Mouse (Mus musculus) forebrain, embryonic 15.5 days (tissue): ENCODE data around the gene Zfp609. TPM values are rescaled to one million over a fixed set of nuclear protein-coding genes. Genes with fewer than 3 reads are reported as not detected.
"Not testable (repeated sequence)": the region's sequence is repeated elsewhere in the genome, so short reads cannot be mapped to it uniquely, and the experiment has no call there.

ENCODE experiments used
- ATAC-seq: fragments of 200-750 bp; cut with Nextera tagmentation; replicated peaks from 2 replicates; pipeline ENCODE4 v1.8.0; 2017; ENCODE audit warnings: mild to moderate bottlenecking, moderate TSS enrichment, moderate library complexity
- H3K27ac ChIP-seq: fragments of 300-500 bp; sonication (generic); replicated peaks from 2 replicates; pipeline ENCODE4 v1.5.1; 2015; ENCODE audit warnings: mild to moderate bottlenecking, inconsistent platforms
- H3K27me3 ChIP-seq: fragments of 300-500 bp; sonication (generic); 2 replicates; pipeline ENCODE4 v1.6.1; 2015; ENCODE audit warnings: inconsistent platforms
- H3K36me3 ChIP-seq: fragments of 300-500 bp; sonication (generic); 2 replicates; pipeline ENCODE4 v1.6.1; 2015; ENCODE audit warnings: mild to moderate bottlenecking, inconsistent platforms
- H3K4me1 ChIP-seq: fragments of 300-500 bp; sonication (generic); 2 replicates; pipeline ENCODE4 v1.6.1; 2015; ENCODE audit warnings: inconsistent platforms
- H3K4me2 ChIP-seq: fragments of 300-500 bp; sonication (generic); replicated peaks from 2 replicates; pipeline ENCODE4 v1.6.1; 2015; ENCODE audit warnings: mild to moderate bottlenecking, inconsistent platforms
- H3K4me3 ChIP-seq: fragments of 300-500 bp; sonication (generic); 2 replicates; pipeline ENCODE4 v1.5.1; 2015; ENCODE audit warnings: mild to moderate bottlenecking, inconsistent platforms
- H3K9ac ChIP-seq: fragments of 300-500 bp; sonication (generic); replicated peaks from 2 replicates; pipeline ENCODE4 v1.6.1; 2015; ENCODE audit warnings: mild to moderate bottlenecking, inconsistent platforms
- H3K9me3 ChIP-seq: fragments of 300-500 bp; sonication (generic); 2 replicates; pipeline ENCODE4 v1.6.1; 2016; ENCODE audit warnings: inconsistent platforms
- WGBS: fragments of 180-500 bp; shearing (Covaris S2); methylation state at CpG from one replicate; pipeline ENCODE4 v1.1.7; 2015; ENCODE audit warnings: mixed read lengths; 5-methylcytosine and 5-hydroxymethylcytosine counted together
- polyA plus RNA-seq: library from polyadenylated mRNA; unstranded; fragments of >200 nt; fragmentation: Nextera tagmentation; extraction: Ambion mirVana; gene quantifications from 2 replicates; pipeline ENCODE4 v1.2.1, GENCODE M21; 2015

The Zfp609 gene
- polyA plus RNA-seq, 1 experiment from 2014 or later: 8.9 TPM

GRCm38 (mm10) chr9:65700504-65700903 is 126.9 kb downstream of the Zfp609 start:
- Histone ChIP-seq H3K9ac (no peak overlapping the region), H3K9me3 (no peaks in the 10 kb centered on the region), H3K27me3 (no peaks in the 10 kb centered on the region), H3K27ac (no peak overlapping the region), H3K4me1 (peaks cover 6% of the 10 kb centered on the region), H3K4me3 (no peak overlapping the region), H3K36me3 (peaks cover 74% of the 10 kb centered on the region), H3K4me2 (no peak overlapping the region)
- 85% methylated on average over 6 of the region's 6 CpGs for WGBS
- no peak for ATAC-seq

GRCm38 (mm10) chr9:65697992-65698391 is 129.4 kb downstream of the Zfp609 start:
- no peak overlapping the region for H3K27ac ChIP-seq
- H3K4me3 ChIP-seq: no peak overlapping the region
- H3K9me3 ChIP-seq: no peaks in the 10 kb centered on the region
- no peak overlapping the region for H3K4me2 ChIP-seq
- ATAC-seq: no peak
- H3K9ac ChIP-seq: no peak overlapping the region
- H3K27me3 ChIP-seq: no peaks in the 10 kb centered on the region
- H3K36me3 ChIP-seq: peaks cover 73% of the 10 kb centered on the region
- H3K4me1 ChIP-seq: peaks cover 18% of the 10 kb centered on the region

- ATAC-seq: no peak
- Histone ChIP-seq H3K4me3 (no peak overlapping the region), H3K4me2 (no peak overlapping the region), H3K4me1 (peaks cover 23% of the 10 kb centered on the region), H3K36me3 (peaks cover 66% of the 10 kb centered on the region), H3K9me3 (no peaks in the 10 kb centered on the region), H3K9ac (no peak overlapping the region), H3K27me3 (no peaks in the 10 kb centered on the region), H3K27ac (no peak overlapping the region)
- 90% methylated on average over 7 of the region's 7 CpGs for WGBS
Measured at GRCm38 (mm10) chr9:65697356-65697755, 130.0 kb downstream of the Zfp609 start.

- Histone ChIP-seq H3K4me1 (peaks cover 27% of the 10 kb centered on the region), H3K27ac (peak overlapping the region; percentile 25; the same call in 1 of the 2 replicates), H3K36me3 (peaks cover 62% of the 10 kb centered on the region), H3K4me3 (no peak overlapping the region), H3K4me2 (no peak overlapping the region), H3K9me3 (no peaks in the 10 kb centered on the region), H3K9ac (no peak overlapping the region), H3K27me3 (no peaks in the 10 kb centered on the region)
- no peak for ATAC-seq
Measured at GRCm38 (mm10) chr9:65696337-65696736, 131.0 kb downstream of the Zfp609 start.

- no peaks in the 10 kb centered on the region for H3K9me3 ChIP-seq
- WGBS: 53% methylated on average over 3 of the region's 3 CpGs
- no peak overlapping the region for H3K4me3 ChIP-seq
- H3K27ac ChIP-seq: peak overlapping the region; percentile 25; the same call in 1 of the 2 replicates
- peaks cover 58% of the 10 kb centered on the region for H3K36me3 ChIP-seq
- no peaks in the 10 kb centered on the region for H3K27me3 ChIP-seq
- no peak overlapping the region for H3K4me2 ChIP-seq
- H3K9ac ChIP-seq: no peak overlapping the region
- H3K4me1 ChIP-seq: peaks cover 27% of the 10 kb centered on the region
- ATAC-seq: peak; percentile 27; the same call in 1 of the 2 replicates
Measured at GRCm38 (mm10) chr9:65695646-65696045, 131.7 kb downstream of the Zfp609 start.

GRCm38 (mm10) chr9:65692959-65693603 is 134.3 kb downstream of the Zfp609 start:
- Histone ChIP-seq H3K4me3 (no peak overlapping the region), H3K4me2 (no peak overlapping the region), H3K27me3 (no peaks in the 10 kb centered on the region), H3K9ac (no peak overlapping the region), H3K4me1 (peaks cover 27% of the 10 kb centered on the region), H3K27ac (peak overlapping the region; percentile 64), H3K9me3 (no peaks in the 10 kb centered on the region), H3K36me3 (peaks cover 49% of the 10 kb centered on the region)
- 28% methylated on average over 5 of the region's 5 CpGs for WGBS
- ATAC-seq: peak; percentile 23; the same call in 1 of the 2 replicates

- ATAC-seq: no peak
- Histone ChIP-seq H3K36me3 (peaks cover 51% of the 10 kb centered on the region), H3K4me3 (no peak overlapping the region), H3K27me3 (no peaks in the 10 kb centered on the region), H3K27ac (peak overlapping the region; percentile 52; the same call in 1 of the 2 replicates), H3K4me1 (peaks cover 27% of the 10 kb centered on the region), H3K4me2 (no peak overlapping the region), H3K9ac (no peak overlapping the region), H3K9me3 (no peaks in the 10 kb centered on the region)
- WGBS: 16% methylated on average over 3 of the region's 3 CpGs
Measured at GRCm38 (mm10) chr9:65692466-65692865, 134.9 kb downstream of the Zfp609 start.

- not testable (repeated sequence) for H3K27ac ChIP-seq, H3K9ac ChIP-seq, H3K27me3 ChIP-seq, ATAC-seq, H3K4me2 ChIP-seq, H3K4me3 ChIP-seq, H3K9me3 ChIP-seq
- peaks cover 23% of the 10 kb centered on the region for H3K4me1 ChIP-seq
- peaks cover 39% of the 10 kb centered on the region for H3K36me3 ChIP-seq
- WGBS: 71% methylated on average over 2 of the region's 2 CpGs
Measured at GRCm38 (mm10) chr9:65689869-65690268, 137.5 kb downstream of the Zfp609 start.

- ATAC-seq: no peak
- H3K27ac ChIP-seq: no peak overlapping the region
- no peak overlapping the region for H3K9ac ChIP-seq
- no peaks in the 10 kb centered on the region for H3K9me3 ChIP-seq
- WGBS: 92% methylated on average over 2 of the region's 2 CpGs
- H3K4me3 ChIP-seq: no peak overlapping the region
- H3K4me2 ChIP-seq: no peak overlapping the region
- no peaks in the 10 kb centered on the region for H3K27me3 ChIP-seq
- H3K36me3 ChIP-seq: peaks cover 23% of the 10 kb centered on the region
- H3K4me1 ChIP-seq: peaks cover 39% of the 10 kb centered on the region
Measured at GRCm38 (mm10) chr9:65684704-65685103, 142.7 kb downstream of the Zfp609 start.

GRCm38 (mm10) chr9:65682994-65683393 is 144.4 kb downstream of the Zfp609 start:
- Histone ChIP-seq H3K4me2 (no peak overlapping the region), H3K27me3 (no peaks in the 10 kb centered on the region), H3K4me3 (no peak overlapping the region), H3K9ac (no peak overlapping the region), H3K27ac (no peak overlapping the region), H3K36me3 (peaks cover 13% of the 10 kb centered on the region), H3K4me1 (peaks cover 56% of the 10 kb centered on the region), H3K9me3 (no peaks in the 10 kb centered on the region)
- no peak for ATAC-seq
- 73% methylated on average over 1 of the region's 1 CpGs for WGBS

GRCm38 (mm10) chr9:65682183-65682582 is 145.2 kb downstream of the Zfp609 start:
- WGBS: 93% methylated on average over 3 of the region's 3 CpGs
- H3K9ac ChIP-seq: no peak overlapping the region
- H3K9me3 ChIP-seq: no peaks in the 10 kb centered on the region
- no peak overlapping the region for H3K4me3 ChIP-seq
- H3K27me3 ChIP-seq: no peaks in the 10 kb centered on the region
- no peak overlapping the region for H3K27ac ChIP-seq
- peaks cover 6% of the 10 kb centered on the region for H3K36me3 ChIP-seq
- H3K4me2 ChIP-seq: no peak overlapping the region
- no peak for ATAC-seq
- H3K4me1 ChIP-seq: peaks cover 65% of the 10 kb centered on the region

GRCm38 (mm10) chr9:65681634-65681940 is 145.8 kb downstream of the Zfp609 start:
- ATAC-seq: no peak
- Histone ChIP-seq H3K36me3 (peaks cover under 1% of the 10 kb centered on the region), H3K4me2 (no peak overlapping the region), H3K4me3 (no peak overlapping the region), H3K27ac (no peak overlapping the region), H3K9ac (no peak overlapping the region), H3K27me3 (no peaks in the 10 kb centered on the region), H3K9me3 (no peaks in the 10 kb centered on the region), H3K4me1 (peaks cover 67% of the 10 kb centered on the region)
- 84% methylated on average over 2 of the region's 2 CpGs for WGBS
